Mouse (Mus musculus) common myeloid progenitor, adult 5-6 weeks (primary cell): ENCODE measurements around the gene AL607142.1. TPM values are rescaled to one million over a fixed set of nuclear protein-coding genes. Genes with fewer than 3 reads are reported as not detected.

Source experiments
- total RNA-seq: library from RNA; stranded (forward); fragments of 200-1000, 187-1606 nt; gene quantifications from 2 replicates; pipeline ENCODE4 v1.2.3, GENCODE M21; 2017

The AL607142.1 gene
- total RNA-seq, 1 experiment from 2014 or later, result not detected

Other genes starting within 250 kb of the AL607142.1 start
- gene Edn2, start 96.2 kb downstream of the AL607142.1 start, total RNA-seq, result not detected in 2 replicates
- gene Foxo6, start 222.4 kb downstream of the AL607142.1 start, total RNA-seq, result not detected in 2 replicates